Mouse (Mus musculus): ENCODE results near the gene Thsd7a. TPM values are rescaled to one million over a fixed set of nuclear protein-coding genes. Genes with fewer than 3 reads are reported as not detected.

Thsd7a gene
- polyA plus RNA-seq, 1 experiment: 5.6 TPM

GRCm38 (mm10) chr6:12693239-12693638 lies 56.0 kb downstream of the Thsd7a start:
- DNase-seq (ENCODE audit: low read depth): no peak

- DNase-seq (ENCODE audit: low read depth): no peak
Measured at GRCm38 (mm10) chr6:12649633-12650032, 99.6 kb downstream of the Thsd7a start.

GRCm38 (mm10) chr6:12628637-12629246 lies 120.5 kb downstream of the Thsd7a start:
- no peak for DNase-seq (ENCODE audit: low read depth)

GRCm38 (mm10) chr6:12606638-12607246 lies 142.5 kb downstream of the Thsd7a start:
- DNase-seq (ENCODE audit: low read depth): no peak

GRCm38 (mm10) chr6:12602927-12603326 lies 146.3 kb downstream of the Thsd7a start:
- DNase-seq (ENCODE audit: low read depth): no peak

- no peak for DNase-seq (ENCODE audit: low read depth)
Measured at GRCm38 (mm10) chr6:12602161-12602560, 147.0 kb downstream of the Thsd7a start.

- DNase-seq (ENCODE audit: low read depth): no peak
Measured at GRCm38 (mm10) chr6:12584456-12584855, 164.8 kb downstream of the Thsd7a start.

- no peak for DNase-seq (ENCODE audit: low read depth)
Measured at GRCm38 (mm10) chr6:12581143-12581542, 168.1 kb downstream of the Thsd7a start.

GRCm38 (mm10) chr6:12575619-12576216 lies 173.5 kb downstream of the Thsd7a start:
- DNase-seq (ENCODE audit: low read depth): no peak

- DNase-seq (ENCODE audit: low read depth): no peak
Measured at GRCm38 (mm10) chr6:12572202-12572601, 177.0 kb downstream of the Thsd7a start.

- no peak for DNase-seq (ENCODE audit: low read depth)
Measured at GRCm38 (mm10) chr6:12565136-12565535, 184.1 kb downstream of the Thsd7a start.

- DNase-seq (ENCODE audit: low read depth): no peak
Measured at GRCm38 (mm10) chr6:12562336-12562735, 186.9 kb downstream of the Thsd7a start.

- DNase-seq (ENCODE audit: low read depth): no peak
Measured at GRCm38 (mm10) chr6:12560500-12560899, 188.7 kb downstream of the Thsd7a start.

GRCm38 (mm10) chr6:12555114-12556099 lies 193.8 kb downstream of the Thsd7a start:
- no peak for DNase-seq (ENCODE audit: low read depth)

- no peak for DNase-seq (ENCODE audit: low read depth)
Measured at GRCm38 (mm10) chr6:12551176-12551575, 198.0 kb downstream of the Thsd7a start.

- DNase-seq (ENCODE audit: low read depth): no peak
Measured at GRCm38 (mm10) chr6:12550054-12550655, 199.1 kb downstream of the Thsd7a start.

- no peak for DNase-seq (ENCODE audit: low read depth)
Measured at GRCm38 (mm10) chr6:12544096-12544495, 205.1 kb downstream of the Thsd7a start.

- DNase-seq (ENCODE audit: low read depth): no peak
Measured at GRCm38 (mm10) chr6:12542496-12542895, 206.7 kb downstream of the Thsd7a start.

- DNase-seq (ENCODE audit: low read depth): no peak
Measured at GRCm38 (mm10) chr6:12519121-12519520, 230.1 kb downstream of the Thsd7a start.

- no peak for DNase-seq (ENCODE audit: low read depth)
Measured at GRCm38 (mm10) chr6:12518283-12518903, 230.8 kb downstream of the Thsd7a start.

- no peak for DNase-seq (ENCODE audit: low read depth)
Measured at GRCm38 (mm10) chr6:12517726-12518125, 231.5 kb downstream of the Thsd7a start.
